Mouse (Mus musculus) naive thymus-derived CD4-positive, alpha-beta T cell, adult 2 months (primary cell): Measurements from ENCODE around the gene Tmem100.

ENCODE experiments used
- DNase-seq: peaks from one replicate; pipeline ENCODE4 v3.0.0-alpha.2; 2011; ENCODE audit warnings: low read depth

Tmem100 gene

GRCm38 (mm10) chr11:90029841-90030398 is at the start of gene Tmem100:
TSS of gene Tmem100 (plus strand) at chr11:90030348.
- no peak for DNase-seq

- DNase-seq, result no peak
Measured at GRCm38 (mm10) chr11:89982918-89983317, 47.2 kb upstream of the Tmem100 start.

GRCm38 (mm10) chr11:89984436-89984835 is 45.7 kb upstream of the Tmem100 start:
- DNase-seq, result no peak

GRCm38 (mm10) chr11:89985200-89986187 is 44.7 kb upstream of the Tmem100 start:
- DNase-seq, result no peak

GRCm38 (mm10) chr11:89986516-89986915 is 43.6 kb upstream of the Tmem100 start:
- no peak for DNase-seq

- peak; percentile 58 for DNase-seq
Measured at GRCm38 (mm10) chr11:89988936-89989589, 41.1 kb upstream of the Tmem100 start.

GRCm38 (mm10) chr11:89991661-89992060 is 38.5 kb upstream of the Tmem100 start:
- DNase-seq, result no peak

- no peak for DNase-seq
Measured at GRCm38 (mm10) chr11:89994706-89995105, 35.4 kb upstream of the Tmem100 start.

- DNase-seq, result no peak
Measured at GRCm38 (mm10) chr11:89995596-89995995, 34.6 kb upstream of the Tmem100 start.

- no peak for DNase-seq
Measured at GRCm38 (mm10) chr11:89996406-89996805, 33.7 kb upstream of the Tmem100 start.

GRCm38 (mm10) chr11:89996856-89997255 is 33.3 kb upstream of the Tmem100 start:
- DNase-seq, result no peak

GRCm38 (mm10) chr11:89998996-89999770 is 31.0 kb upstream of the Tmem100 start:
- no peak for DNase-seq

GRCm38 (mm10) chr11:90000666-90001065 is 29.5 kb upstream of the Tmem100 start:
- no peak for DNase-seq

- DNase-seq, result peak; percentile 5
Measured at GRCm38 (mm10) chr11:90001396-90002230, 28.5 kb upstream of the Tmem100 start.

GRCm38 (mm10) chr11:90002231-90002986 is 27.7 kb upstream of the Tmem100 start, which contains the start of gene Pctp:
TSS of gene Pctp (minus strand) at chr11:90002894.
- peak; percentile 72 for DNase-seq

- no peak for DNase-seq
Measured at GRCm38 (mm10) chr11:90002987-90003348, 27.2 kb upstream of the Tmem100 start.

GRCm38 (mm10) chr11:90003386-90003785 is 26.8 kb upstream of the Tmem100 start:
- no peak for DNase-seq

GRCm38 (mm10) chr11:90006111-90006510 is 24.0 kb upstream of the Tmem100 start:
- no peak for DNase-seq

GRCm38 (mm10) chr11:90007791-90008531 is 22.2 kb upstream of the Tmem100 start:
- no peak for DNase-seq

- no peak for DNase-seq
Measured at GRCm38 (mm10) chr11:90013657-90014056, 16.5 kb upstream of the Tmem100 start.
